Mouse (Mus musculus) stomach, embryonic 16.5 days (tissue): ENCODE results near the gene Pafah2. TPM values are rescaled to one million over a fixed set of nuclear protein-coding genes. Genes with fewer than 3 reads are reported as not detected.
A peak's percentile ranks its signal among the peaks of the same experiment; 100 is the strongest.

ENCODE experiments used
- ATAC-seq: fragments of 200-750 bp; cut with Nextera tagmentation; 2 replicates; pipeline ENCODE4 v1.8.0; 2017; ENCODE audit warnings: moderate number of reproducible peaks, moderate TSS enrichment; ENCODE audit not compliant: insufficient read depth, low FRiP score
- H3K27ac ChIP-seq: fragments of 300-500 bp; sonication (generic); 2 replicates; pipeline ENCODE4 v1.5.1; 2014; ENCODE audit warnings: low read length
- H3K27me3 ChIP-seq: fragments of 300-500 bp; sonication (generic); 2 replicates; pipeline ENCODE4 v1.6.1; 2014; ENCODE audit warnings: low read length, control low read depth, mixed read lengths; ENCODE audit not compliant: control insufficient read depth, insufficient read depth
- H3K36me3 ChIP-seq: fragments of 300-500 bp; sonication (generic); 2 replicates; pipeline ENCODE4 v1.6.1; 2014; ENCODE audit warnings: low read length; ENCODE audit not compliant: control insufficient read depth, insufficient read depth
- H3K4me1 ChIP-seq: fragments of 300-500 bp; sonication (generic); 2 replicates; pipeline ENCODE4 v1.6.1; 2014; ENCODE audit warnings: low read length, control low read depth, mixed read lengths; ENCODE audit not compliant: control insufficient read depth, insufficient read depth
- H3K4me2 ChIP-seq: fragments of 300-500 bp; sonication (generic); 2 replicates; pipeline ENCODE4 v1.6.1; 2014; ENCODE audit warnings: low read depth, low read length, mixed read lengths
- H3K4me3 ChIP-seq: fragments of 300-500 bp; sonication (generic); replicated peaks from 2 replicates; pipeline ENCODE4 v1.5.1; 2014; ENCODE audit warnings: mild to moderate bottlenecking, low read length
- H3K9ac ChIP-seq: fragments of 300-500 bp; sonication (generic); 2 replicates; pipeline ENCODE4 v1.6.1; 2014; ENCODE audit warnings: low read length
- H3K9me3 ChIP-seq: fragments of 300-500 bp; sonication (generic); replicated peaks from 2 replicates; pipeline ENCODE4 v1.6.1; 2016; ENCODE audit warnings: low read length, control low read depth; ENCODE audit not compliant: control insufficient read depth
- WGBS: fragments of 180-500 bp; shearing (Covaris S2); extraction: QIAGEN DNeasy Blood & Tissue Kit; methylation state at CpG from one replicate; pipeline ENCODE4 v1.1.7; 2014; 5-methylcytosine and 5-hydroxymethylcytosine counted together
- polyA plus RNA-seq: library from polyadenylated mRNA; unstranded; fragments of >200 nt; fragmentation: Nextera tagmentation; extraction: Ambion mirVana; gene quantifications from 2 replicates; pipeline ENCODE4 v1.2.1, GENCODE M21; 2015

The Pafah2 gene
- polyA plus RNA-seq, 1 experiment from 2014 or later = 24.7 TPM

DNA sequence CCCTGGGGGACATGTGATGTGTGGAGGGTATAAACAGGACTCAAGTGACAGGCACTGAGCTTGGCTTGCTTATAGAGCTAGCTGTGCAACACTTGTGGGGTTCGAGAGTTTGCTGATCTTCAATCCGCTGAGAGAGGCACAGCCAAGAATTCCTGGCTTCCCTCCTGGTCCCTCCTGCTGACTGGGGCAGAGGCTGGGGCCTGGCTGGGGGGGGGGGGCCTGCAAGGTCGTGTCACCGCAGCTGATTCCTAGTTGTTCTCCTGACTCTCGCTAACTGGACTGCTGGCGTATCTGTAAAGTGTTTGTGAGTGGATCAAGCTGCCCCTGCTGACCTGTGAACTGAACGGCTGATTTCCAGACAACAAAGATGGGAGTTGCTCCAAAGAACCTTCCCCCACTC, 47.5 kb downstream of the Pafah2 start:
- no peaks in the 10 kb centered on the region for H3K36me3 ChIP-seq
- WGBS = 46% methylated on average over 7 of the region's 7 CpGs
- no peaks in the 10 kb centered on the region for H3K4me1 ChIP-seq
- H3K9me3 ChIP-seq = no peaks in the 10 kb centered on the region
- H3K27me3 ChIP-seq = no peaks in the 10 kb centered on the region
- no peak overlapping the region for H3K4me3 ChIP-seq
- no peak overlapping the region for H3K4me2 ChIP-seq
- no peak overlapping the region for H3K9ac ChIP-seq
- no peak for ATAC-seq
- H3K27ac ChIP-seq = no peak overlapping the region

DNA sequence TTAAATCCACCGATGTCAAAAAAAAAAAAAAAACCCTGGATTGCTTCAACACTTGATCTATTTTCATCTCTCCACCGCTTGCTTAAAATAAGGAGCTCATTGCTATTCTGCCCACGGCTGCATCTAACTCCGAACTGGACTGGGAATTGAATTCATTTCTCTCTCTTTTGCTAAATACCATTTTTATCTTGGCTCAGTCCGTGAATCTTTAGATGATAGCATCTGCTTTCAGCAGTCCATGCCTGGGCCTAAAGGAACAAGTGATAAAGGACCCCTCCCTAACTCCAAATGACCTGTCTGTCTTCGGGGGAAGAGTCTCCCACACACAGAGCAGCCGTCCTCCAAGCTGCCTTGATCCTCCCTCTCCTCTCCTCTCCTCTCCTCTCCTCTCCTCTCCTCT, 48.8 kb downstream of the Pafah2 start:
- no peak overlapping the region for H3K9ac ChIP-seq
- H3K4me3 ChIP-seq = no peak overlapping the region
- no peak overlapping the region for H3K27ac ChIP-seq
- H3K36me3 ChIP-seq = no peaks in the 10 kb centered on the region
- no peaks in the 10 kb centered on the region for H3K27me3 ChIP-seq
- no peaks in the 10 kb centered on the region for H3K9me3 ChIP-seq
- H3K4me1 ChIP-seq = no peaks in the 10 kb centered on the region; the same call in 1 of the 2 replicates
- H3K4me2 ChIP-seq = no peak overlapping the region
- WGBS = 49% methylated on average over 7 of the region's 7 CpGs
- no peak for ATAC-seq

DNA sequence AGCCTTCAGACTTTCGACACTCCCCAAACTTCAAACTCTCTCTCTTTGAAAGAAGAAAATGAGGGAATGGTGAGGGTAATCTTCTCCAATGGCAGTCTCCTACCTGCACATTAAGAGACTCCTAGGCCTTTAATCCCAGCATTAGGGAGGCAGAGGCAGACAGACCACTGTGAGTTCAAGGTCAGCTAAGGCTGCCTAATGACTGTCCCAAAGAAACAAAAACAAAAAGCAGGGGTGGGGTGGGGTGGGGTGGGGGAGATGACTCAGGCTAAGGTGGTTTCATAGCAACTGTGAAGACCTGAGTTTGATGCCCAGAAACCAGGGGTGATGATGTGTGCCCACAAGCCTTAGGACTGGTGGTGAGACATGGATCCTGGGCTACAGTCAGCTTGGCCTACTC, 49.4 kb downstream of the Pafah2 start:
- Histone ChIP-seq H3K4me2 (no peak overlapping the region), H3K27ac (no peak overlapping the region), H3K4me3 (no peak overlapping the region), H3K36me3 (no peaks in the 10 kb centered on the region), H3K9ac (no peak overlapping the region), H3K27me3 (no peaks in the 10 kb centered on the region), H3K9me3 (no peaks in the 10 kb centered on the region), H3K4me1 (no peaks in the 10 kb centered on the region; the same call in 1 of the 2 replicates)
- ATAC-seq = no peak
- 20% methylated on average over 1 of the region's 1 CpGs for WGBS

DNA sequence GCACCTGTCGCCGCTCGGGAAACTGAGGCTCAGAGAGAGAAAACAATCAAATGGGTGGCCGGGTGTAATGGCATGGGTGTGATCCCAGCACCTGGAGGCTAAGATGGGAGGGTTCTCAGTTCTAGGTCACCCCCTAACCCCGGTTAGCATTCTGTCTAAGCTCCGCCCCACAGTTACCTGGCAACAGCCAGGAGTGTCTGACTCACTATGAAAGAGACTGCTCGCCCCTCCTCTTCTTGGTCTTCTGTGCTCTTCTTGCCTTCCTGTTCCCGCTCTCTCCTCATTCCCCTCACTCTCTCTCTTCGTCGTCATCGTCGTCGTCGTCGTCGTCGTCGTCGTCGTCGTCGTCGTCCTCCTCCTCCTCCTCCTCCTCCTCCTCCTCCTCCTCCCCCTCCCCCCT, 51.8 kb downstream of the Pafah2 start:
- Histone ChIP-seq H3K27me3 (no peaks in the 10 kb centered on the region), H3K9ac (no peak overlapping the region), H3K36me3 (no peaks in the 10 kb centered on the region), H3K4me1 (no peaks in the 10 kb centered on the region; the same call in 1 of the 2 replicates), H3K4me2 (no peak overlapping the region), H3K27ac (no peak overlapping the region), H3K9me3 (no peaks in the 10 kb centered on the region), H3K4me3 (no peak overlapping the region)
- WGBS = 45% methylated on average over 23 of the region's 23 CpGs
- 0 out of 2 replicates have a peak, but pooled peaks have one; percentile 35 for ATAC-seq

DNA sequence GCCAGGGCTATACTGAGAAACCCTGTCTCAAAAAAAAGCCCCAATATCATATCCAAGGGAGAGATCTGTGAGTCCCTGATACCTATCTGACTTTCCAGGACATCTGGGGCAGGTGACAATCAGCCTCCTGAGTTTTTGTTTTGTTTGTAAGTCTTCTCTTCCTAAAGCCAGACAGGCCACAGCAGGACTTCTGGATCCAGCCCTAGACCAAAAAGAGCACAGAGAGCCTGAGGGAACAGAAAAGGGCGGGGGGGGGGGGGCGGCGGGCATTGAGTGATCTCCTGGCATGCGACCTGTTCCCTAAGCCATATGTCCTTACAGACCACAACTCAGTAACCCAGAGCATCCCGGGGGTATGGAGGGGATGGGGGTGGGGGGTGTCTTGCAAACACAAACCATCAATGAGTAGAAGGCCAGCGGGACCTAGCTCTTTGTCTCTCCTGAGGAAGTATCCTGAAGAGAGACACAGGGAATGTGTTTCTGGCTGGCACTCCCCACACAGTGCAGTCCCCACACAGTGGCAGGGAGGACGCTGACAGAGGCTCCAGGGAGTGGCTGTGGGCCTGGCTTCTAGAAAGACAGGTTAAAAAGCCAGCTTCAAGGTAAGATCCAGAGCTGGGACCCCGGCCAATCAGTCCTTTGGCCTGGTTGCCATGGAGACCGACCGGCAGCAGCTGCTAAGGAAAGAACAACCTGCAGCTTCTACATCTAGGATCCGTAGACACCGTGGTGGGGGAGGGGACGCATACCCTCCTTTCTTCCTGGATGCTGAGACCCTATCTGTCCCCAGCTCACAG, 53.7 kb downstream of the Pafah2 start:
- Histone ChIP-seq H3K27me3 (no peaks in the 10 kb centered on the region), H3K4me1 (no peaks in the 10 kb centered on the region; the same call in 1 of the 2 replicates), H3K27ac (no peak overlapping the region), H3K9me3 (no peaks in the 10 kb centered on the region), H3K36me3 (no peaks in the 10 kb centered on the region), H3K9ac (no peak overlapping the region), H3K4me2 (no peak overlapping the region), H3K4me3 (no peak overlapping the region)
- ATAC-seq = no peak
- 43% methylated on average over 13 of the region's 13 CpGs for WGBS

DNA sequence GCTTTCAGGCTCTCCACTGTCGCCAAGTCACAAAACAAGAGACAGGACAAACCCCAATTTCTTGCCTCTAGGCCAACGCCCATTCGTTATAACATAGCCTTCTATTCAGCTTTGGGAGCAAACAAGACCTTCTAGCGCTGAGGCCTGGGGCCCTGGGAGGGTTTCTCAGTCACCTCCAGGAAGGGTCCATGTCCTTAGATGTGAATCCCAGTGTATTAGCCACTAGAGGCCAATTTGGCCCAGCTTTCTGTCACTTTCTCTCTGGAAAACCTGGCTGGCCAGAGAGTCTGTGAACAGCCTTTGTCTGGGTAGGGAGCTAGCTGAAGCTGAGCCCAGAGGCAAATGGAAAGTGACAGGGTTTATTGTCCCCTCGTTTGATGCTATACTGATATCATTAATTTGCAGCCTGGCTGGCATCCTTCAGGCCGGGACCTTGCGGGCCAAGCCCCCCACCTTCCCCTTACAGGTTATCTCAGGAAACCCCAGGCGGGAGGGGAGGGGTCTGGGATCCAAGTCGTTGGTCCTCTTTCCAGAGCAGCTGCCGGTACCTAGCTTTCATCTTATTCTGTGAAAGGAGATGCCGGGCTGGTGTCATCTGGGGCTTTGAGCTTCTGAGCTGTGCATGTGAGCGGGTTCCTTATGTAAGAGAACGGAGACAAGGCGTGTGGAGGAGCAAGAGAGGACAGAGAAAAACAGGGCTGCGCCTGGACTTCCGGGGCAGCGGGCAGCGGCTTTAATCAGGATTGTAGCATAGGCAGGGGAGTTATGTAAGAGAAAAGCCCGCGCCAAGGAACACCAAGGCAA, 54.5 kb downstream of the Pafah2 start:
- Histone ChIP-seq H3K9me3 (no peaks in the 10 kb centered on the region), H3K27me3 (no peaks in the 10 kb centered on the region), H3K4me3 (no peak overlapping the region), H3K9ac (no peak overlapping the region), H3K27ac (no peak overlapping the region), H3K36me3 (no peaks in the 10 kb centered on the region), H3K4me2 (no peak overlapping the region), H3K4me1 (peaks cover 3% of the 10 kb centered on the region; the same call in 1 of the 2 replicates)
- 26% methylated on average over 20 of the region's 20 CpGs for WGBS
- no peak for ATAC-seq

DNA sequence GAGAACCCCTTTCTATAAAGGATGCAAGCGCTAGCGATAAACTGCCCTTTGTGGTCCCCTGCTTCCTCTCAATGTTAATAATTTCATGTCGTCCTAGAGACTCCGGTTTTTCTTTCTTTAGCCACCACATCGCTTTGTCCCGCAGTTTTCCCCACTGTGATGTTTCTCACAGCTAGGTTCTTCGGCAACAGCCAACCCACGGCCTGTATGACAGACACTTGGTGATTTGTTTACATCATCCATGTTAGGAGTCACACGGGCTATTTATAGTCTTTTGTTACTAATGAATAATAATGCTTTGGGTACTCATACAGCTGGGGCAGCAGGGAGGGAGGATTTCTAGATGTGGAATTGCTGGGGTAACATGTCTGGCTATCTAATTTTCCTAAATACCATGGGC, 55.4 kb downstream of the Pafah2 start:
- no peak overlapping the region for H3K27ac ChIP-seq
- H3K9ac ChIP-seq = no peak overlapping the region
- WGBS = 65% methylated on average over 9 of the region's 9 CpGs
- H3K4me1 ChIP-seq = peaks cover 8% of the 10 kb centered on the region
- H3K27me3 ChIP-seq = no peaks in the 10 kb centered on the region
- ATAC-seq = no peak
- no peaks in the 10 kb centered on the region for H3K36me3 ChIP-seq
- no peaks in the 10 kb centered on the region for H3K9me3 ChIP-seq
- H3K4me3 ChIP-seq = no peak overlapping the region
- no peak overlapping the region for H3K4me2 ChIP-seq

DNA sequence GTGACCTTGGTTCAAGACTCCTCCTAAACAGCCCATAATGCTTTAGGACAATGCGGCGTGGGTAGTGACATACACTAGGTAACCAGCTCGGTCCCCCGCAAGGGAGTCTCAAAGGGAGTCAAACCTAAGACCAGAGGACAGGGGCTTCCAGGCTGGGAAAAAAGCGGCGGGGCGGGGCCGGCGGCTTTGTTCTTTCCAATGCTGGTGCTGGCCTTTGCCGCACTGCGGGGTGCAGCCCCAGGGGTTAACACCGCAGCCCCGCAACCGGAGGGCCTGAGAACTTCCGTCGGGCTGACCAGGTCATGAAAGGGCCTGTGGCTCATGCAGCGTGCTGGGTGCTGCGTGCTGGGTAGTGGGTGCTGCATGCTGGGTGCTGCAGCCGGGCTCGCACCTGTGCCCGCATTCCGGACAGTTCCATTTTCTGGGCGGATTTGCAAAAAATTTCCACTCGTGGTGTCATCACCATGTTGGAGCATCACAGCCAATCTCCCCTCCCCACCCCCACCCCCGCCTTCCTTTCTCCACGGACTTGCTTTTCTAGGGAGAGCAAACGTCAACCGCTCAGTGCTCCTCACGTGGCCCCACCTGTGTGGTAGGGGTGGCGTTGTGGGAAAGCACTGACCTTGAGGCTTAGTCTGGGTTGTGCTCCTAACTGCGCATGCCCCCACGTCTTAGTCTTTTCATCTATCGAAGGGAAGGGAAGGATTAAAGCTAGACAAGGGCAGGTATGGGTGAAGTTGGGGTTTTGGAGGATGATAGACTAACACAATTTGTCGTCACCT, 57.7 kb downstream of the Pafah2 start:
- Histone ChIP-seq H3K4me3 (no peak overlapping the region), H3K9ac (no peak overlapping the region), H3K27me3 (no peaks in the 10 kb centered on the region), H3K9me3 (no peaks in the 10 kb centered on the region), H3K36me3 (no peaks in the 10 kb centered on the region), H3K27ac (no peak overlapping the region), H3K4me1 (peaks cover 8% of the 10 kb centered on the region), H3K4me2 (no peak overlapping the region)
- 32% methylated on average over 34 of the region's 34 CpGs for WGBS
- peak; percentile 39; the same call in 1 of the 2 replicates for ATAC-seq
